Mouse (Mus musculus) hindbrain, embryonic 11.5 days (tissue): ENCODE data around the gene 4930563M21Rik. TPM values are rescaled to one million over a fixed set of nuclear protein-coding genes. Genes with fewer than 3 reads are reported as not detected.

ENCODE experiments used
- polyA plus RNA-seq: library from polyadenylated mRNA; unstranded; fragments of >200 nt; fragmentation: Nextera tagmentation; extraction: Ambion mirVana; gene quantifications from 2 replicates; pipeline ENCODE4 v1.2.1, GENCODE M21; 2014

Gene 4930563M21Rik
- polyA plus RNA-seq, 1 experiment from 2014 or later: not detected

Other genes with a start within 250 kb of the 4930563M21Rik start
- gene Scaper, start 72.4 kb downstream of the 4930563M21Rik start, polyA plus RNA-seq: 14.7 and 15.1 TPM in 2 replicates
- 387 and 392 TPM in 2 replicates for gene Rcn2, start 31.3 kb upstream of the 4930563M21Rik start, polyA plus RNA-seq
- 0.19 and 0.45 TPM in 2 replicates for gene Pstpip1, start 79.4 kb upstream of the 4930563M21Rik start, polyA plus RNA-seq
- gene Tspan3, start 154.9 kb upstream of the 4930563M21Rik start, polyA plus RNA-seq: 529 and 555 TPM in 2 replicates